Mouse (Mus musculus) gastrocnemius, postnatal 36 days (tissue): ENCODE measurements around the gene Krtap28-10. TPM values are rescaled to one million over a fixed set of nuclear protein-coding genes. Genes with fewer than 3 reads are reported as not detected.

ENCODE experiments used
- DNase-seq, 2 experiments: peaks; one replicate each; pipeline ENCODE4 v3.0.0; 2022
- intact Hi-C: fragments of 180-260 bp; cut with DNase I; formaldehyde crosslinking; loops from one replicate; pipeline ENCODE4 v1.15.1; 2025
- long read RNA-seq, 2 experiments: library from polyadenylated mRNA; stranded (forward); transcript quantifications; one replicate each; pipeline ENCODE4 v2.0.0; 2021
- total RNA-seq, 2 experiments: library from RNA; stranded (reverse); gene quantifications; 2 replicates each; pipeline ENCODE4 v1.2.3; 2021

Gene Krtap28-10
- not detected for total RNA-seq
- long read RNA-seq, experiment 1: 0 reads
- long read RNA-seq, experiment 2: 0 reads

DNA sequence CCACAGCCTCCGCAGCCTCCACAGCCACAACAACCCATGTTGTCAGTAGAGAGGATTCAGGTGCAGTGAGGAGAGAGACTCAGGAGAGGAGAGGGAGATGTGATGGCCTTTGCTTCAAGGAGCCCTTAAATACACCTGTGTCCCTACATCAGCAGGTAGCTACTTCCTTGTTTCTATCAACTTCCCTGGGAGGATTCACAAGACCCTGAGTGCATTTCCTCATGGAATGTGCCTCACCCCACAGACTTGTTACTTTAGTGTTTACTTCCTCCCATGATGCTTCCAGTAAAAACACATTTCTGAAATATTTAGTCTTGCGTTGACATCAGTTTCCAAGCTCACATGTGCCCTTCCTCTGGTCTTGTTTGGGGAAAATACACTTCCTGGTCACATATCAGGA is at the start of gene Krtap28-10:
Krtap28-10 (minus strand) TSS at position 101 of the 400 bp plus-strand sequence.
- intact Hi-C loops: no loop called here
- no peak for DNase-seq

DNA sequence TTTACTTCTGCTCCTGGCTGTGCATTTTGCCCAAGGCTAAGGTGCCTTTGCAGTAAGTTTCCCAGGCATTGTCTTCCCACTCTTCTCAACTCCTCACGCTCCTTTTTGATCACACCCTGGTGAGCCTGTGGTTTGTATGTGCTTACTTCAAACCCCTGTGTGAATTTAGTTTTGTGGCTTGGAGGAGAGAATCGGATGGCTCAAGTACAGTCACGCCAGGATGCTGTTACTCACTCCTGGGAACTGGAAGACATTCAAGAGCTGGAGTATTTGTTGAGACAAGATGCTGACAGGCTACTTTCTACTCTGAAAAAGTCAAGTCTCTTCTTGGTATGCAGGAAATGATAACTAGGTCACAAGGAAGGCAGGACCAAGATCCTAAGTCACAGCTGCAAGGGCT is 49.0 kb upstream of the Krtap28-10 start:
- intact Hi-C loops: no loop called here
- DNase-seq: no peak

DNA sequence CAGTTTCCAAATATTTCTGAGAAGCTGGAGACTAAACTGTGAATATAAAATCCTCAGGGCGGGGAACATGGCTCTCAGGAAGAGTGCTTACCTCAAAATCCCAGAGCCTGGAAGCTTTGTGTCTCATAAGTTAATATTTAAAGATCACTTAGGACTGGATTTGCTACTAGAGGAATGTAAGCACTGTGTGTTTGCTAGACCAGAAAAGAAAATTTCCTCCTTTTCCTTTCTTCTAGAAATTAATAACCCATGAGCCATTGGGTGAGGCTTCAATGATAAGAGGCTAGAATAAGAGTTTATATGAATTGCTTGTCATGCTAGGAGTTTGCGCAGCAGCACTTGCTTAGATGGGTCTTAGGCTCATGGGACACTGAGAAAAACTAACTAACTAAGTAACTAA is 42.5 kb upstream of the Krtap28-10 start:
- no peak for DNase-seq

DNA sequence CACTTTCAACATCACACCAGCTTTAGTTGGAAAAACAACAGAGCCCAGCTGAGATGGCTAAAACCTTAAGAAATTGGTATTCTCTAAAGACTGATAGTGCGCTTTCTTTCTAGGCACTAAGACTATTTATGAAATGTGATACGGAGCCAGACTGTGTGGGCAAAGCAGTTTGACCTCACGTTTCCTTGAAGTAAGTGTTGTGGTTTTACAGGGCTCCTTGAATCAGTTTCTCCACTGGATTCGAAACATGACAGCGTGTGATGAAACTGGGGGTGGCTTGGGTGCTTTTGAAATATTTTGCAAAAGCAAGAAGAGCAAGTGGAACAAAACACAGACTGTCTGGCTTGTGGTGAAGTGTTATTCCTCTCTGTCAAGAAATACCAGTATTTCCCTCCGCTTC is 34.7 kb upstream of the Krtap28-10 start:
- intact Hi-C loops: loop anchor here (10.0 kb wide), 1 partner anchor 292 kb away; no protein-coding TSS in a partner anchor
- no peak for DNase-seq

More for the DNA sequence above, 42.5 kb upstream of the Krtap28-10 start:
- intact Hi-C loops: no loop called here

DNA sequence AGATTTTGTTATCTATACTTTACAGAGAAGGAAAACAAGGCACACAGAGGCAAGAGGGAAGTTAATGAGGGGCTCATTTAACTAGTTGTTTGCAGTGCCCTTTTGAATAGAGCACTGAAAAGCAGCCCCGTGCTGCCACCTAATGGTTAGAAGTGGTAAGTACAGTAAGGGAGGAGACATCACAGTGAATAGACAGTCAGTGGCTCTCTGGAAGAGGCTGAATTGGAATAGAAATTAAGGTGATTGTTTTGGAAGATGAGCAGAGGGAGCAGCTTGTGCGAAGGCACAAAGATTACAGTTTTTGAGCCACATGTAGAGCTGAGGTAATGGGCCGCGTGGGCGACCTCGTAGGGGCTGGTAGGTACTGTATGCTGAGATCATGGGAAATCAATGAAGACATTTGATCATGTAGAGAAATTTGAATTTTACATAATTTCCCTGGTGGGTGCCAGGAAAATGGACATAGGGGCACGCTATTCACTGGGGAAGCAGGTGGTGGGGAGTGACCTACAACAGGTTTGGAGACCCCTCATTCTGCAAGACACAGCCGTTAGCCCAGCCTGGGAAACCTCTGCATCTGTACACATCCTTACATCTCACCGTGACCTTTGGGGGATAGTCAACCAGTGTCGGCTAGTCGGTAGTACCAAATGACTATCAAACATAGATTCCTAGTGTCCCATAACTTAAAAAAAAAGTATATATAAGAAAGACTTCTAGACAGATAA is 34.1 kb upstream of the Krtap28-10 start:
- DNase-seq: no peak

DNA sequence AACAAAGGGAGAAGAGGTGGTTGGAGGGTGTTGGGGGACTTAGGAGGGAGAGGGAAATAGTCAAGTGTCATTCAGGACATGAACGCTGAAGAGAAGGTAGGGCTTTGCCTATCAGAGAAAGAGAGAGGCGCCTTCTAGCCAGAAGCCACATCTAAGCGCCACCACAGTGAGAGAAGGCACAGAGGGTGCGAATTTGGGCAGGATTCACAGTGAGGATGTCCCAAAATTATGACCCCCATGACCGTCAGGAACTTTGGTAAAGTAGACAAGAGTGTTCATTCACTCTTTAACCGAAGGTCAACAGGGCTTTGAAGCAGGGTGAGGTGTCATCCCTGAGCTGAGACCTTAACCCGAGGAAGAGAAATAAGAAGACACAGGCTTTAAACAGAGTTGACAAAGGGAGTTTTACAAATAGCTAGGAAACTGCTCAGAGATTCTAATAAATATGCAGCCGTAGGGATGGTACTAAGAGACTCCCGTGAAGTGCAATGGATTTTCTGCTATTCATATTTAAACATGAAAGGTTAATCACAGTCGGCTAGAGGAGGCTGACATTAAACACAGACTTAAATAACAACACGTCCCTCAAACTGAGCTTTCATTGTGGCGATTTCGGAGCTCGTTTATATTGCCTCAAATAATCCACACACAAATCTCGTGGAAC is 33.4 kb upstream of the Krtap28-10 start:
- no peak for DNase-seq
- intact Hi-C loops: loop anchor here (10.0 kb wide), 1 partner anchor 291 kb away; no protein-coding TSS in a partner anchor

More for the DNA sequence above, 34.1 kb upstream of the Krtap28-10 start:
- intact Hi-C loops: loop anchor here (10.0 kb wide), 1 partner anchor 292 kb away; no protein-coding TSS in a partner anchor

DNA sequence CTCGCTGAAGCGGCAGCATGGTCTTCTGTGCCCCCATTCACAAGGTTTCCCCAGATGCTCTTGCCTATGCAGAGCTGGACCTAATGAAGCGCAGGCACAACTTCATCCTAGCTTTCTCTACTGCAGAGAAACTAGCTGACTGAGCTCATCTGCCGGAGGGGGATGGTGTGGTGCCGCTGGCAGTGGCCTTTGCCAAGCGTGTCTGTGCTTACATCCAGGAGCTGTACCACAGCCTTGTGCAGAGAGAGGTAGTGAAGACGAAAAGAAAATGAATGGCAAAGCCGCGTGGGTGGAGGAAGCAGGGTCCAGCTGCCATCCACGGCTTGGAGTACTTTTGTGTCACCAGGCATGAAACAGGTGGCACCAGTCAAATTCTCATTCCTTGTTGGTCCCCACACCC is 24.9 kb upstream of the Krtap28-10 start:
- intact Hi-C loops: no loop called here
- DNase-seq: no peak

DNA sequence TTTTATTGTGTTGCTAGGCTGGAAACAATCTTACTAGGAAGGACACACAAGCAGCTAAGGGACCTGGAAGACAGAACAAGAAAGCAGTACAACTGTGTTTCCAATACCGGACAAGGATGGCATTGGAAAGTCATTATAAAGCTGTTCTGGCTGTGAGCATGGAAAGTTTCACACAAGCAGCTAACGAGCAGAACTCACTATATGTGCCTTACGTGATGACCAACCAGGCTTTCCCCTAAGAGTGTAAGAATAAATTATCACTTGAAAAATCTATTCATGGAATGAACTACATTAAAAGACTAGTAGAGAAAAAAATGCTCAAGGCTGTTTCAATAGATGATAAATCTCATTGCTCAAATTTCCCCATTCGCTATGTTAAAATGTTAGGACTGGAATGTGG is 24.3 kb upstream of the Krtap28-10 start:
- intact Hi-C loops: no loop called here
- DNase-seq: no peak

DNA sequence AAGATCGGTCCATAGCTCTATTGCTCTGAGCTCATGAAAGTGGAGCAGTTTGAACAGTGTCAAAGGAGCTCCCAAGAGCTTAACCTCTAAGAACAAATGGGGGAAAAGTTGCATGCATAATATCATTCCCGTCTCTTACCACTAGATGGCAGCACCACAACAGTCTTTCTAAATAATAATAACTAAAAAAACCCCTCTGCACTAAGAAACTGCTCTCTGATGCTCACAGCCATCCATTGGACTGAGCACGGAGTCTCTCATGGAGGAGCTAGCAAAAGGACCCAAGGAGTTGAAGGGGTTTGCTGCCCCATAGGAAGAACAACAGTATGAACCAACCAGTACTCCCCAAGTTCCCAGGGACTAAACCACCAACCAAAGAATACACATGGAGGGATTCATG is 22.6 kb upstream of the Krtap28-10 start:
- DNase-seq: no peak
- intact Hi-C loops: no loop called here

DNA sequence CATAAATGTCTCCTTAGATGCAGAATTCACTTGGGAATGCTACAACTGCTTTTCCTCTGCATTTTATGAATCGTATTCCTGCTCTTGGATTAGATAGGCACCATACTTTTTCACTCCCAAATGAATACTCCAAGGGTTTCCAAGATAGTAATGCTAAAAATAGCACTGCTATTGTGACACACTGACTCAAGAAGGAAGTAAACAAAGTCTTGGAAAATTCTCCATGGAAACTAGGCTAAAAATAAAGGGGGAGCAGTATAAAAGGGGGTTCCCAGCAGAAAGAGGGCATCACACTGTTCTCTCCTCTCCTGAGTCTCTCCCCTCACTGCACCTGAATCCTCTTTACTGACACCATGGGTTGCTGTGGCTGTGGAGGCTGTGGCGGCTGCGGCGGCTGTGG is 18.4 kb upstream of the Krtap28-10 start, which contains the start of gene Krtap28-13:
Krtap28-13 (plus strand) TSS at position 288 of the 400 bp plus-strand sequence.
- no peak for DNase-seq
- intact Hi-C loops: no loop called here

DNA sequence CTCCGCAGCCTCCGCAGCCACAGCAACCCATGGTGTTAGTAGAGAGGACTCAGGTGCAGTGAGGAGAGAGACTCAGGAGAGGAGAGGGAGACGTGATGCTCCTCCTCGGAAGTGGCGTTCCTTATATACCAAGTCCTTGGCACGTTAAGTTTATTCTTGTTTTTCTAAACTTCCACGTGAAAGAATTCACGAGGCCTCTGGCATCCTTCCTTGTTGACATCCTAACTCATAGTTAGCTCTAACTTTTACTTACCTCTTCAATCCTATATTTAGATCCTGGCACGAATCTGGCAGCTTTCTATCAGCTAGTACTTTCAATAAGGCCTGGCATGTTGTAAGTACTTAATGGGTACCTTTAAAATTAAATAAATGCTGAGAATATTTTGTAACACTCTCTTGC is 17.0 kb upstream of the Krtap28-10 start, which contains the start of gene A030005K14Rik:
A030005K14Rik (minus strand) TSS at position 101 of the 400 bp plus-strand sequence.
- DNase-seq: no peak
- intact Hi-C loops: no loop called here

DNA sequence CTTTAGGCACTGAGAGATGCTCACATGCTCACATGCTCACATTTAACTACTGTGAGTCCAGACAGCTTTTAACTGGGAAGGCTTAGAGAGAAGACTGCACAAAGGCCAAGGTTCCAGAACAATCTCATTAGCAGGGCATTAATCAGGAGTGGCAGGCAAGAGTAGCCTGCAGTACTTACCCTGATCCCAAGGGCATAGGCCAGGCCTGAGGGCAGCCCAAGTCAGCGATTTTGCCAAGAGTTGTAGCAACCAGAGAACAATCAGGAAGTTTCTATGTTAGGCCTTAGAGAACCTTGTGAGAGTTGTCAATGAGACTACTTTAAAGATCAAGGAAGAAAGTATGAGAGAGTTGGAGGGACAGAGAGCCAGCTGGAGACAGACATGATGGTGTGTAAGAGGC is 16.2 kb upstream of the Krtap28-10 start:
- intact Hi-C loops: no loop called here
- DNase-seq: no peak

DNA sequence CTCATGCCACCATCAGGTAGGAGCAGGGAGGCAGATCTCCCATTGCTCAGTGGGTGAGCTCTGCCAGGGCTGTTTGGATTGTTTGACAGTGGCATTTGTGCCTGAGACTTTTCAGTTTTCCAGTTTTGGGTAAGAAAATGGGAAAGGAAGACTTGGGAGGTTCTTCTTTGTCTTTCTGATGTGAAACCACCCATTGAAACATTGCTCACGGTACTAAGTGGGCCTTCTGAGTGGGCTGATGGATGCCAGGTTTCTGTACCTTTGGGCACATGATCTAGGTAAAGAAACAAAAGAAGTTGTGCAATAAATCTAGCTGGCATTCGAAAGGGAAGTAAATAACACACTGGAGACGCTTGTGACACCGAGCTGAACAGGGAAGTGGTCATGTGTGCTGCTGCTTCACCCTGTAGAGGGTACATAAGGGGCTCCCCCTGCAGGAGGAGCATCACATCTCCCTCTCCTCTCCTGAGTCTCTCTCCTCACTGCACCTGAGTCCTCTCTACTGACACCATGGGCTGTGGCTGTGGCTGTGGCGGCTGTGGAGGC is 2.7 kb upstream of the Krtap28-10 start, which contains the start of gene Gm47969:
Gm47969 (plus strand) TSS at position 51 of the 546 bp plus-strand sequence.
- intact Hi-C loops: no loop called here
- DNase-seq: no peak

DNA sequence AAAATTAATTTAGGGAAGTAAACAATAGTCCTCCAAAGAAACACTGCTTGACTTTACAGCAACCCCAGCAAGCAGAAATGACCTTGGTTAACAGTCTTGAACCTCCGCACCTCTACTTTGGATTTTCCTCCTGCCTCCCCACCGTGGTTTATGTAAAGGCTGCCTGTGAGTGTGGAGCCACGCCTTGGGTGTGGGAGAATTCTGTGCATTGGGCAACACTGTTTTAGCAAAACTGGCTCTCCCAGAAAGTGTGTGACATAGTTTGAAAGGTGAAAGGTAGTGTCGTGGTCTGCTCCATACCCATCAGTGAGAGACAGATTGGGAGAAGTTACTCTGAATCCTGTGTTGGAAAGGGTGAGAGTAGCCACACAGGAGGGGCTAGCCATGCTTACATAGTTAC is 3.2 kb downstream of the Krtap28-10 start:
- no peak for DNase-seq
- intact Hi-C loops: no loop called here

DNA sequence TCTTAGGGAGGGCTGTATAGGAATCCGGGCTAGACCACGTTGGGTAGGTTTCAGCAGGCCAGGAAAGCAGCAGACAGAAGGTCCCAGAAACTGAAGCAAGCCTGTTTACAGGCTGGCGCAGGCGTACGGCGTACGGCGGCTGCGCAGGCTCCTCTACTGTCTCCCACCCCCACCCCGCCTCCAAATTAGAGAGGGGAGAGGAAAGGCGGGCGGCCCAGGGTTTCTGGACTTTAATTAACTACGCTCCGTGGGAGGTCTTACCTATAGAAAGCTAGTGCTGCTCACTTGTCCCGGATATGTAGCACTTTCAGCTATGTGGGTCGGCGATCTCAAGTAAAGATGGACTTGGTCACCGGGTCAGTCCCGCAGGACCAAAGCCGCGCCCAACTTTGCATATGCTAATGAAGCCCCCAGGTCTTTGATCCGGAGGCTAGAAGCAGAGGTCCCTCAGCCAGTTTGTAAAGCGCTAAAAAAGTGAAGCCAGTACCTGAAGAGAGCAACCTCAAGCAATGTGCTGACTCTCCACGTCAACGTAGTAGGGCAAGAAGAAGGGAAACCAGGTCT is 4.1 kb downstream of the Krtap28-10 start, which contains the start of gene Slc19a3:
Slc19a3 (minus strand) TSS at position 340 of the 564 bp plus-strand sequence.
- intact Hi-C loops: no loop called here
- no peak for DNase-seq

DNA sequence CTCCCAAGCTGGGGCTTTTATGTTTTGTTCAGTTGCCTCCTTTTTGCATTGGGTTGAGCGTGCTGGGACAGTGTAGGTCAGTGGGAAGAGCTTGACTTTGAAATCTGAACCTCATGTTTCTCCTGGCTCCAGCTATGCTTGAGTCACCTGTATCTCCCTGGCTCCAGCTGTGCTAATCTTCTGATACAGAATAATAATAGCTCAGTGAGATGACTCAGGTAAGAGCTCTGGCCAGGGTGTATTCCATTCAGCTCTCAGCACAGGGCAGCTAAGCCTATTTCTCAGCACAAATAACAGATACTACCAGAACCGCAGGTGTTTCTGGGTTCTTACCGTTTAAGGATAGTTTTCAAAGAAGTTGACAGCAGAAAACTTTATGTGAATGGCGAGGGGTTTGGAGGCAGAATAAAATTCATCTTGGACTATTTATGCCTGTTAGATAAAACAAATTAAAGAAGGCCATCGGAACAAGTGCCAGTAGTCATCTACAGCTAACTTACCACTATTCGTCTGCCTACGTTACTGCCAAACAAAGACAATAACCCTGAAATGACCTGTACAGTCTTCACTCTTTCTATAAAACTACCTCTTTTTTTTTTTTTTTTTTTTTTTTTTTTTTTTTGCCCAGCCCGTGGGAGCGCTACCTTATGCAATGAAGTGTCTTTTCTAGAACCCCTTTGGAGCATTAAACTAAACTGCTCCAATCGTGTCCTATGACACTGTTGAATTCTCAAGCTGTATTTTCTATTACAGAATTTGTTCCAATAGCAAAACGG is 5.2 kb downstream of the Krtap28-10 start:
- DNase-seq: no peak

DNA sequence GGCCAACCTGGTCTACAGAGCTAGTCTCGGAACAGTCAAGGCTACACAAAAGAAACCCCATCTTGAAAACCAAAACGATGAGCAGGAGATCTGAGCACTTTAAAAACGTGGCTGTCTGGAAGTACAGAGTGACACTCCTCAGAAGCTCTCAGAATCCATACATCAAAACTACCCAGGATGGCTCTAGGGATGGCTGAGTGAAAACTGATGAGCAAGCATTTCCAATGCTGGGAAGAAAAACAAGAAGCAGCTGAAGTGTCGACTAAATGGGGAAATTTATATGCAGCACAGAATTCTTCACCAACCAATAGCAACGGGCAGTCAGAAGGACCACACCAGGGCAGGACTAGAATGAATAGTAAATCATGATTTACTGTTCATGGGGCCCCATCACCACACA is 7.8 kb downstream of the Krtap28-10 start:
- no peak for DNase-seq
- intact Hi-C loops: no loop called here

More for the DNA sequence above, 5.2 kb downstream of the Krtap28-10 start:
- intact Hi-C loops: no loop called here

DNA sequence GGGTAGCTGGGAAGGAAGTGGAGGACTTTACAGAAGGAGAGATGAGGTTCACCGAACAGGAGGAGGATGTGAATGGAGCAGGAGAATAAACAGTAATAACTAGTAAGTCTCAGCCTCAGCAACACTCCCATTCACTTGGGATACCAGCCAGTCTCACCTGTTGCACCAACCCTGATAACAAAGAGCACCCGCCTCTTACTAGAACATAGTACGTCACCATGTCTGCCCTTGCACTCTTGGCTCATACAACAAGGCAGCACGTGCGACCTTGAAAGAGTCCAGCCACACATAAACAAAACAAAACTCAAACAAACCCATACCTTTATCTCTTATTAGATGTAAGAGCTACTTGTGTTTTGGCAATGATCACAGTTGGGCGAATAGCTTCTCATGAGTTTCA is 9.8 kb downstream of the Krtap28-10 start:
- intact Hi-C loops: no loop called here
- no peak for DNase-seq

DNA sequence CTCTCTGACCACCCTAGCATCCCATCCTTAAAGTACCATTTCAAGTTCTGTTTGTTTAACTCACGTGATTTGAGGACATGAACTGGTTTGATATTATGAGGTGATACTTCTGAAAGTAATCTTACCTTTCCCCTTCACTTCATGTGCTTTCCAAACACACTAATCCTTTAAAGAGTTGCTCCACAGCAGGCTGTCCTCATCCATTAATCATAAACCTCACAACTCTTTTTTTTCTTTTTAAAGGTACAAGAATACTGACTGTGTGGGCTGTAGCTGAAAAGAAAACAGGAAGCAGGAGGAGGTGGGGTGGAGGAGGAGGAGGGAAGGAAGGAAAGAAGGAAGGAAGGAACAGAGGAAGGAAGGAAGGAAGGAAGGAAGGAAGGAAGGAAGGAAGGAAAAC is 10.3 kb downstream of the Krtap28-10 start:
- intact Hi-C loops: no loop called here

DNA sequence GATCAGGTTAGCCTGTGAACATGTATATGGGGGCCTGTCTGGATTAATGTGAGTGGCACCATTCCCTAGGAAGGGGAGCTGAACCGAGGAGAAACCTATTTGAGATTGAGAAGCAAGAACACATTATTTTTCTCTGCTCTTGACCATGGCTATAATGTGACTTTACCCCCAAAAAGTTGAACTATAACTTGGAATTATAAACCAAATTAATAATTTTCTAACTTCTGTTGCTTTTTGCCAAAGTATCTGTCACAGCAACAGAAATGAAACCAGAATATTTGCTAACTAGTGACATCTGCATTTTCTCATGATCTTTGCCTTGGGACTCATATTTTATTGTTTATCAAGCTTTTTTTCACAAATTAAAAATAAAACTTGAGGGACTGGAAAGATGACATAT is 25.7 kb downstream of the Krtap28-10 start:
- DNase-seq: no peak
- intact Hi-C loops: no loop called here

More for the DNA sequence above, 10.3 kb downstream of the Krtap28-10 start:
- DNase-seq: no peak
